Mouse (Mus musculus) left cerebral cortex, adult 9 months (tissue): Measurements from ENCODE around the gene Slc26a6.

Experiments
- DNase-seq, 2 experiments: peaks; one replicate each; pipeline ENCODE4 v3.0.0; 2022; ENCODE audit warnings: low spot score in 2 of 2

Slc26a6 gene

DNA sequence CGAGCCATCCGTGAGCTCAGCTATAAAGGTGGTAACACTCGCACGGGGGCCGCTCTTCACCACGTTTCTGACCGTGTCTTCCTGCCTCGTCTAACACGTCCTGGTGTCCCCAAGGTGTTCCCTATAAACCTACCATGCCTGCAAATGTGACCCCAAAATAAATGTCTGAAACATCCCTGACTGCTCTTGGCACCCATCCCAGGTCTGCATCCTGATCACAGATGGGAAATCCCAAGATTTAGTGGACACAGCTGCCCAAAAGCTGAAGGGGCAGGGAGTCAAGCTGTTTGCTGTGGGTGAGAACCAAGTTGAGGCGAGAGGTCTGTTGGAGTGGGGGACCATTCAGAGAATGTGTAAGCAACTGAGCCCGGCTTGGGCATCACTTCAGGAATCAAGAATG lies 102.2 kb downstream of the Slc26a6 start:
- no peak for DNase-seq

DNA sequence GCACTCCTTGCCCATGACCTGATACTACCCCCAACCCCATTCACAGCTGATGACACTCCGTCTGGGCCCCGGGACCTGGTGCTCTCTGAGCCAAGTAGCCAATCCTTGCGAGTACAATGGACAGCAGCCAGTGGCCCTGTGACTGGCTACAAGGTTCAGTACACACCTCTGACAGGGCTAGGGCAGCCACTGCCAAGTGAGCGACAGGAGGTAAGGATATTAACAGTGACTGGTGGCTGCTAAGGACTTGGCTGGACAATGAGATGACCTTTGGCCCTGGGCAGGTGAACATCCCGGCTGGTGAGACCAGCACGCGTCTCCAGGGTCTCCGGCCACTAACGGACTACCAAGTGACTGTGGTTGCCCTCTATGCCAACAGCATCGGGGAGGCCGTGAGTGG lies 102.8 kb downstream of the Slc26a6 start:
- DNase-seq: no peak
